Mouse (Mus musculus) spleen, adult 12 weeks (tissue): ENCODE results near the gene Cldn7.
"Not testable (repeated sequence)": the region's sequence is repeated elsewhere in the genome, so short reads cannot be mapped to it uniquely, and the experiment has no call there.

Experiments
- DNase-seq: peaks from one replicate; pipeline ENCODE4 v3.0.0; 2022; ENCODE audit warnings: low spot score

Cldn7 gene

GRCm38 (mm10) chr11:70015677-70016076 lies 51.1 kb downstream of the Cldn7 start:
- DNase-seq, result no peak

- DNase-seq, result not testable (repeated sequence)
Observed at GRCm38 (mm10) chr11:70016177-70016576, 51.6 kb downstream of the Cldn7 start.

DNA sequence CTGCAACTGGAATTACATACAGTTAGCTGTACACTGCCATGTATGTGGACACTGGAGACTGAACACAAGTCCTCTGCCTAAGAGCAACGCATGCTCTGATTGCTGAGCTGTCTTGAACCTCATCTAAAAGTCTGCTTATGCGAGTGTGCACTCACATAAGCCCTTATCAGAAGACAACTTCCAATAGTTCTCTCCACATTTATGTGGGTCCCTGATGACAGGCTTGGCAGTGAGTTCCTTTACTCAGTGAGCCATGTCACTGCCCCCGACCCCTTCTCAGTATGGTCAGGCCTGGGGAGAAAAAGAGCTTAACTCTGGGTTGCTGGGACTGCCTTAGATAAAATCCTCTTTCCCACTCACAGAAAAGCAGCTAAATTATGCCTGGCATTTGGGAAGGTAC lies 52.1 kb downstream of the Cldn7 start, which contains the start of gene Dlg4:
Gene Dlg4, plus strand, starts transcription at position 274 of the 400 bp plus-strand sequence.
- DNase-seq, result no peak

- no peak for DNase-seq
Observed at GRCm38 (mm10) chr11:70017199-70017767, 52.7 kb downstream of the Cldn7 start.
